Mouse (Mus musculus) erythroblast, embryonic 14.5 days (primary cell): ENCODE results near the gene Fam90a1a. TPM values are rescaled to one million over a fixed set of nuclear protein-coding genes. Genes with fewer than 3 reads are reported as not detected.

Source experiments
- H3K27me3 ChIP-seq: 2 replicates; pipeline ENCODE4 v1.6.1; 2012; ENCODE audit warnings: inconsistent platforms; ENCODE audit not compliant: control insufficient read depth
- H3K36me3 ChIP-seq: 2 replicates; pipeline ENCODE4 v1.6.1; 2012; ENCODE audit warnings: mild to moderate bottlenecking, inconsistent platforms; ENCODE audit not compliant: control insufficient read depth
- H3K4me1 ChIP-seq: 2 replicates; pipeline ENCODE4 v1.6.1; 2012; ENCODE audit warnings: inconsistent platforms; ENCODE audit not compliant: control insufficient read depth
- H3K4me3 ChIP-seq: replicated peaks from 2 replicates; pipeline ENCODE3; 2012; ENCODE audit warnings: moderate library complexity, mild to moderate bottlenecking, inconsistent platforms
- H3K9me3 ChIP-seq: 2 replicates; pipeline ENCODE4 v1.6.1; 2012; ENCODE audit warnings: low read length, inconsistent platforms, mixed read lengths; ENCODE audit not compliant: control insufficient read depth
- GATA1 ChIP-seq: IDR thresholded peaks from 2 replicates; pipeline ENCODE4 v1.6.1; 2012; ENCODE audit warnings: low read length, inconsistent platforms, mixed read lengths
- TAL1 ChIP-seq: IDR thresholded peaks from 3 replicates; pipeline ENCODE4 v1.6.1; 2012; ENCODE audit warnings: low read length, inconsistent platforms, mixed read lengths
- polyA plus RNA-seq: library from polyadenylated mRNA; stranded (reverse); fragments of >175 nt; gene quantifications from 2 replicates; pipeline ENCODE4 v1.2.3, GENCODE M21; 2012

Fam90a1a gene
- polyA plus RNA-seq, 1 experiment = not detected

DNA sequence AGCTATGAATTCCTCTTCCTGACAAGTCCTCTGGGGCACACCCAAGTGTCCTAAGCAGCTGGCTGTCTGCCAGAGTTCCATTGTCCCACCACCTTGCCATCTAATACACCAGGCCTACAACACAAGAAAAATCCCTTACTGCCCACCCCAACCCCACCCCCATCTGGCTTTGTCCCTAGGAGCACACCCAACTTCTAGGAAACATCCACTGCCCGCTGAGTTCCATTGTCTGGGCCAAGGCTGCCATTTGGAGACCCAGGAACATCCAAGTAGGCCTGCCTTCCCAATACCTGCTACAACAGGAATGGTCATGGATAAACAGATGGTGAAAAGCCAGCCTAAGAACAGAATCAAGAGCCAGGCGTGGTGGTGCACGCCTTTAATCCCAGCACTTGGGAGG lies 2.2 kb upstream of the Fam90a1a start:
- no peaks in the 10 kb centered on the region for H3K27me3 ChIP-seq
- no peaks in the 10 kb centered on the region for H3K9me3 ChIP-seq
- no peaks in the 10 kb centered on the region for H3K36me3 ChIP-seq
- no peak for TF ChIP-seq TAL1
- no peak overlapping the region for H3K4me3 ChIP-seq
- H3K4me1 ChIP-seq = no peaks in the 10 kb centered on the region

DNA sequence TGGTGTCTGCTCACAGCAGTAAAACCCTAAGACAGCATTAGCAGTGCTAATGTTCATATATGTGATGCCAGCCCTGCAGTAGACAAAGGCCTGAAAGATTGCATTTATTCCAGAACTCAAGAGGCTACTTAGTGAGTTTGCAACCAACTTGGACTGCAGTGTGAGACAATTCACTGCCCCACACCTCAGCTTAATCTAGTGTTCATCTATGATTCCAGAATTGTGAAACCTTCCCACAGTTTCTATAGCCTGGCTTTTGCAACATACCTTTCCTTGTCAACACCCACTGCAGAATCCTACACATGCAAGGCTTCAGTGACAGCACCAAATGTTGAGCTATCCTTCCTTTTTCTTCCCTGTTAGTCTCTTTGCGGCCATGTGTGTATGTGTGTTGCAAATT lies 8.1 kb downstream of the Fam90a1a start:
- Histone ChIP-seq H3K36me3 (no peaks in the 10 kb centered on the region), H3K9me3 (no peaks in the 10 kb centered on the region), H3K27me3 (no peaks in the 10 kb centered on the region), H3K4me3 (no peak overlapping the region), H3K4me1 (no peaks in the 10 kb centered on the region)
- no peak for TF ChIP-seq TAL1
- TF ChIP-seq GATA1 = no peak

DNA sequence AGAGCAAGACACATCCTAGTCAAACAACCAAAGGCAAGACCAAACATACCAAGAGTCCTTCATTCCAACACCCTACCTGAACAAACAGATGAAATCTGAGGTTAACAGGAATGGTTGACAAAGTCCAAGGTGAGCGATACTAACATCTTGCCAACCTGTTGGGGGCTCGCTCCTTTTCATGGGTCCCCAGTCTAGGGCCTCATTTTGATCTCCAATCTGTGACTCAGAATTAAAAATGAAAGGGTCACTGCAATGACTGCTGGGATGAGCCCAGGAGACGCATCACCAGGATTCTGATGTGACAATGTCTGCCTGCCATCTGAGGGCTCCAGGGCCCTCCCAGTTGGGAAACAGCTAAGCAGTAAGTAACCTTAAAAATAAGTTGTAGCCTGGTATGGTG lies 11.0 kb downstream of the Fam90a1a start, which contains the start of gene Ccdc70:
Gene Ccdc70 (plus strand): TSS at position 301 of the 400 bp plus-strand sequence.
- no peak for TF ChIP-seq TAL1
- TF ChIP-seq GATA1 = no peak
- H3K27me3 ChIP-seq = no peaks in the 10 kb centered on the region

DNA sequence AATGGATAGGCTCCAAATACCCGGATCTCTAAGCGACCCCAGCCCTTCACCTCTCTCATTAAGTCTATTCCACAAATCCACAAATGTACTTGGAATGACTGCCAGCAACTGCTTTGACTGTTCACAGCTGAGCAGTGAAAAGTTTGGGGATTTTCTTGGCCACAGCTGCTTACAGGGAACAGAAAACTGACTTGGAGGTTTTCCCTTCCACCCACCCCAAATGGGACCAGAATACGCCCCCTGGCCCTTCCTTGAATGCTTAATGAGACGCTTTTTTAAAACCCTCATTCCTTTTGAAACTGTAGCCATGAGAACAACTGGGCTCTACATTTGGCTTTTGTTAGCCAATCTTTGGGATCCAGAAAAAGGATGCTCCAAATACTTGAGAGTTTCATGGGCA lies 19.7 kb downstream of the Fam90a1a start:
- Histone ChIP-seq H3K9me3 (peaks cover 3% of the 10 kb centered on the region; the same call in 1 of the 2 replicates), H3K4me3 (no peak overlapping the region), H3K27me3 (no peaks in the 10 kb centered on the region), H3K36me3 (no peaks in the 10 kb centered on the region), H3K4me1 (no peaks in the 10 kb centered on the region)
- TF ChIP-seq TAL1 = no peak
- no peak for TF ChIP-seq GATA1

More for the DNA sequence above, 11.0 kb downstream of the Fam90a1a start, which contains the start of gene Ccdc70:
- no peak within 1 kb of the TSS for H3K4me3 ChIP-seq
- no peaks in the 10 kb centered on the region; the same call in 1 of the 2 replicates for H3K9me3 ChIP-seq
- H3K4me1 ChIP-seq = no peaks in the 10 kb centered on the region
- no peaks in the 10 kb centered on the region for H3K36me3 ChIP-seq

DNA sequence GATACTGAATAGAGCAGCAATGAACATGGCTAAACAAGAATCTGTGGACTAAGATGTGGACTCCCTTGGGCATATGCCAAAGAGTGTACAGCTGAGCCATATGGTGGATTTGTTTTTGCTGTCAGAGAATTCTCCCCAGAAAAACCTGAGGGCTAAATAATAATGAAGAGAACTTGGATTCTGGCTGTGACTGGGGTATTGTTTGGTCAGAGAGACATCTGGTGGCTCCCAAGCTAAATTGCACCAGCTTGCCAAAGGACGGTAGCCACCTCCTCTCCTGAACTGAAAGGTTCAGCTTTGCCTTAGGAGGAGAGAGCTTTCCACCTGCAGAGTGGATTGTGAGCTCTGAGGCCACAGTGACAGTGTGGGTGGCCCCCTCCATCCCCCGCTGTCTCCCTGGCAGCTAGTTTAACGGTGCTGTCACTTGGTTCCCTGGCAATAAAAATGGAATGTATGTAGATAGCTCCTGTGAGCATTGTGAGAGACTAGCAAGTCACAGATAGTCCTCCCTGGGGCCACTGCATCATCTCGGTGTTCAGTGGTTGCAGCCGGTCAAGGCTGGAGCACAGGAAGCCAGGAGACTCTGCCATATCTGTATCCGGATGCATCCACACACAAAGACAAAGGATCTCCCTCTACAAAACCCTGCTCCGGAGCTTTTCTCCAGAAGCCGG lies 23.3 kb downstream of the Fam90a1a start:
- no peaks in the 10 kb centered on the region for H3K36me3 ChIP-seq
- no peak overlapping the region for H3K4me3 ChIP-seq
- H3K9me3 ChIP-seq = peaks cover 3% of the 10 kb centered on the region; the same call in 1 of the 2 replicates
- H3K4me1 ChIP-seq = no peaks in the 10 kb centered on the region
- no peak for TF ChIP-seq TAL1
- no peak for TF ChIP-seq GATA1
- H3K27me3 ChIP-seq = no peaks in the 10 kb centered on the region

DNA sequence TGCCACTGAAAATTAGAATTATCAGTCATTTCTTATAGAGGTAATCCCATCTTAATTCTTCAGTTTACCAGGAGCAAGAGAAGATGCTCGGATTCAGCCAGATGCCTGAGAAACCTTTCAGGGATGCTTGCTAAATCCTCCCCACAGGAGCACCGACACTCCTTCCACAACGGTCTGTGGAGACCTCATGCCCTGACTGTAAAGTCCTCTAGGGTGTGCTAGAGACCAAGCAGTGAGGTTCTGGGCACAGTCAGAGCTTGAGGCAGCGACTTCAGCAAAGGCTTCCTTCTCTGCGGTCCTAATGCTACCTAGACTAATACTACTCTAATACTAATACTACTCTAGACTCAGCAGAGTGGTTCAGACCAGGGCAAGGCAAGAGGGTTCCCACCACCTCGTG lies 33.7 kb downstream of the Fam90a1a start:
- Histone ChIP-seq H3K9me3 (peaks cover 8% of the 10 kb centered on the region), H3K4me3 (no peak overlapping the region), H3K27me3 (no peaks in the 10 kb centered on the region), H3K4me1 (no peaks in the 10 kb centered on the region), H3K36me3 (peaks cover 69% of the 10 kb centered on the region)
- TF ChIP-seq GATA1 = no peak

DNA sequence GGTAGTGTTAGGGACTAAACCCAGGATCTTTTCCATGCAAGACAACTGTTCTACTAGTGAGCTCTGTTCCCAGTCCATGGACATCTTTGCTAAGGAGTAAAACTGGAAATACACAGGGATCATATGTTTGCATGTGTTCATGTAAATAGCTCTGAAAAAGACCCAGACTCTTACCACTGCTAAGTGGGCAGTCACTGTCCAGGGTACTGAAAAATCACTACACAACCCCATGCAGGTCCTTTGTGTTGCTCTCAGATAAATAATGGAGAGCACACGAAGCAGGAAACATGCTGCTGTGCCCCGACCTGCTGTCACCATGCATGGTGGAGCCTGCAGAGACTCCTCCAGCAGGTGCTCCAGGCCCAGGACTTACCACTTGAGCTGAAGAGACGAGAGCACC lies 36.7 kb downstream of the Fam90a1a start:
- Histone ChIP-seq H3K4me3 (no peak overlapping the region), H3K9me3 (no peaks in the 10 kb centered on the region), H3K4me1 (no peaks in the 10 kb centered on the region), H3K36me3 (peaks cover 87% of the 10 kb centered on the region), H3K27me3 (no peaks in the 10 kb centered on the region)
- no peak for TF ChIP-seq GATA1

DNA sequence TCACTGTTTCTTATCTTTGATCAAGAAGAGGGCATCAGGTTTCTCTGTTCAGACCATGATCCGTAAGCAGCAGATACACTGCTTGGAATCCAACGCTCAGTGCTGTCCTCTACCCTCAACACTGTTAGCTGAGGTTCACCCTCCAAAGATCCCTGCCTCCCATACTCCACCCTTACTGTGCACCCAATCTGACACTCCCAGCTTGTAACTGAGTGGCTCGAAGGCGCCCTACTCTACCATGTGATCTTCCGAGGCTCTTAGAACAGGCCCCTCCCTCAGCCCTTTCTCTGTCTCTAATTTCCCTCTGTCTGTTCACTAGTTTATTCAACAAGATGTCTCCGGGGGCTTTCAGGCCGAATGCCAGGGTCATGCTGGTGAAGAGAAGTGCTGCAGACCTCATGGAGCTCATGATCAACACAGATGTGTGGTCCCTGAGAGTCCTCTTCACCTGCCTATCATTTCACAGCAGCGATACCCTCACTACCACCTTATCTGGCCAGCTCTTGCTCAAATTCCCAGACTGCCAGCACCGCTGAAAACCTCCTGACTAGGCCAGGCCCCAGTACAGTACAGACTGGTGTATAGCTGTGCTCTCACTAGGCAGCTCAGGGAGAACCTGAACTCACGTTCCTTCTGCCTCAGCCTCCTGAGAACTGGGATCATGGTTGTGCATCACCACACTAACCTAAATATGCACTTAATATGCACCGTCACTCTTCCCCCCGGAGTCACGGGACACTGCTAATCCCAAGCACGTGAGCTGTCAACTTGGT lies 46.4 kb downstream of the Fam90a1a start:
- Histone ChIP-seq H3K36me3 (peaks cover 91% of the 10 kb centered on the region), H3K27me3 (no peaks in the 10 kb centered on the region), H3K4me3 (no peak overlapping the region), H3K4me1 (no peaks in the 10 kb centered on the region), H3K9me3 (no peaks in the 10 kb centered on the region)
- TF ChIP-seq TAL1 = no peak
- TF ChIP-seq GATA1 = no peak

DNA sequence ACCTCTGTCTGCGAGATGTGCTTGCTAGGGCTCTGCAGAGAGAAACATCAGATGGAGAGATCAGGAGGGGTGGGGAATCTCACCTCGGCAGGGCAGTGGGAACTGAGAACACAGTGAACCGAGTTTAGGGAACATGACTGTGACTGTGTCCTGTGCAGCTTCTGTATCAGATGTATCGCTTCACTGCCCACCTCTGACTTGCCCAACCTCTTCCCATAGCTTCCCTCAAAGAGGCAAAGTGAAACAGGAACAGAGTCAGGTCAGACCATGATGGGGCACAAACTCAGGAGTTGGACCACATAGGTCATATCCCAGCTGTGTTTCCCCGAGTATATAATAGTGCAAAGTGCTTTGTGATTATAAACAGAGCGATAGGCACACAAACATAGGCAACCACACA lies 47.9 kb downstream of the Fam90a1a start:
- H3K4me3 ChIP-seq = no peak overlapping the region
- H3K27me3 ChIP-seq = no peaks in the 10 kb centered on the region
- TF ChIP-seq TAL1 (no peak), GATA1 (no peak)
- no peaks in the 10 kb centered on the region for H3K9me3 ChIP-seq
- H3K36me3 ChIP-seq = peaks cover 93% of the 10 kb centered on the region
- H3K4me1 ChIP-seq = no peaks in the 10 kb centered on the region

DNA sequence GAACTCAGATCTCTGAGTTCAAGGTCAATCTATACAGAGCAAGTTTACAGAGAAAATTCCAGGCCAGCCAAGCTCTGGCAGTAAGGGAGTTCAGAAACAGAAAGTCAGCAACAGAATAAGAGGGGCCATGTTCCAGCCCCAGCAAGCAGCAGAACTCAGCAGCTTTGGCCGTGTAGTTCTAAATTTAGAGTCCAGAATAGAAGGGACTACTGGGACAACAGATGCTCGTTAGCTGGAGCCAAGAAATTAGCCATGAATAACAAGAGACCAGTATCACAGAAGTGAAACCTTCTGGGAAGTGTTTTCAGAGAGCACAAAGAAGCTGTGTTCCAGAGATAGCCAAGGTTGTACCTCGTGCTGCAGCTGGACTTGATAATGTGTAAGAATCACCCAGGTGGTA lies 50.9 kb downstream of the Fam90a1a start:
- no peaks in the 10 kb centered on the region for H3K9me3 ChIP-seq
- H3K36me3 ChIP-seq = peaks cover 94% of the 10 kb centered on the region
- no peaks in the 10 kb centered on the region for H3K4me1 ChIP-seq
- no peak overlapping the region for H3K4me3 ChIP-seq
- no peaks in the 10 kb centered on the region for H3K27me3 ChIP-seq
- no peak for TF ChIP-seq GATA1
- no peak for TF ChIP-seq TAL1
